Mouse (Mus musculus): ENCODE measurements around the gene Klhl22. TPM values are rescaled to one million over a fixed set of nuclear protein-coding genes. Genes with fewer than 3 reads are reported as not detected.
"Not testable (repeated sequence)": the region's sequence is repeated elsewhere in the genome, so short reads cannot be mapped to it uniquely, and the experiment has no call there.

The Klhl22 gene
- 10 to 100 TPM; 26.9 to 27.6 TPM for total RNA-seq (2021)

DNA sequence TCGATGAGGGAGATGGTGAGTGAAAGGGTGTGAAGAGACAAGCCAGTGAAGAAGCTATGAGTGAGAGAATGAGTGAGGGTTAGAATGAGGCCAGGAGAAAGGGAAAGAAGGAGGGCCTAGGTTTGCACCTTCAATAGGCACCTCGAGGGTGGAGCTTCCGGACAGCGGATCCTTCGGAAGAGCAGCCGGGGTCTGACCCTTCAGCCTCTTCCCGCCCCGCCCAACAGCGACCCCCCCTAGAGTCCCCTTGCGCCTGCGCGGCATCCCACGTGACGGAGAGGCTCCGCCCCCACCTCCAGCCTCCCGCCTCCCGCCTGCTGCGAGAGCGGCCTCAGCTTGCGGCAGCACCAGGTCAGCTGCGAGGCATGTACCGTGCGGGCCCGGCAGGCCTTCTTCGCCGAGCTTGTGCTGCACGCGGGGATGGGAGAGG, at the start of gene Klhl22:
Gene Klhl22, plus strand, starts transcription at position 275 of the 430 bp plus-strand sequence.
- intact Hi-C loops (cut with DNase I): no loop called here
- peak; percentile 93 to 94 for DNase-seq

DNA sequence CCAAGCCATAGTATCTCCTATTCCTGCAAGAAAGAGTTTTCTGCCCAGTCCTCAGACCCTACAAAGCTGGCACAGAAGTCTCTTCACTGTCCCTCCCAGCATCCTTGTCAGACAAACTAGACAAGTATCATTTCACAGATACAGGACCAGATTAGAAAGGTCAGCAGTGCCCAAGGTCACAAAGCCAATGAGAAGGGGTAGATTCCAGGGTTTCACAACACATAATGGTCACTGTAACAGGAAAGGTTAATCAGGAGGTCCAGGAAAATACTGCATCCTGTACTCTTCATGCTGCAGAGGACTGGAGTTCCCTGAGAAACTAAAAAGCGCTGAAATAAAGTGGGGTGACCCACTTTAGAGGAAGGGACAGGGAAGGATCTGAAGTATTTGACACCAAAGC, 41.6 kb upstream of the Klhl22 start:
- intact Hi-C loops (cut with DNase I): no loop called here
- DNase-seq: no peak

DNA sequence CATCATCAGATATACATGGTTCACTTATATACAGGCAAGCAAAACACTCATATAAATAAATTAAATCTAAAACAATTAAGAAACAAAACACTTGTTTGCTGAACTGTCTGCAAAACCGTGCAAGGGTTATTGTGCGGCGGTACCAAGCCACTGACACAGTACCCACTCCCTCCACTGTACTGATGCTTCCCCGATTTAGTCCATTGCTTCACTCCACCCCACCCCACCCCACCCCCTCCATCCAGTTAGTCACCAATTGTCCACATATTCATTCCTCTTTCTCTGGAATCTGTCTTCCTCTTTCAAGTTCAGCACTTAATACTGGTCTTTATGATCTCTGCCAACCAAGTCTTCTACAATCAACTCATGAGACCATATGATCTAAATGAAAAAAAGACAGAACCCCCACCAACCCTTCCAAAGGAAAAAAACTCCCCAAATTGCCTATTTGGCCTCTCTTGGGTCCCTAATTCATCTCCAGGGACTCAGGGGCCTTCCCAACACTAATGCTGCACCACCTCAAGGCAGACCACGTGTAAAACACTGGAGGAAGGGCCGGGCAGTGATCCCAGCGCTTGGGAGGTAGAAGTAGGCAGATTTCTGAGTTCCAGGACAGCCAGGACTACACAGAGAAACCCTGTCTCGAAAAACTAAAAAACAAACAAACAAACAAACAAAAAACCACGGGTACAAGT, 38.2 kb upstream of the Klhl22 start:
- DNase-seq: no peak
- intact Hi-C loops (cut with DNase I): loop anchor here (10.0 kb wide), 1 partner anchor 76 kb away; the partner anchor contains the start of gene Ccdc74a

DNA sequence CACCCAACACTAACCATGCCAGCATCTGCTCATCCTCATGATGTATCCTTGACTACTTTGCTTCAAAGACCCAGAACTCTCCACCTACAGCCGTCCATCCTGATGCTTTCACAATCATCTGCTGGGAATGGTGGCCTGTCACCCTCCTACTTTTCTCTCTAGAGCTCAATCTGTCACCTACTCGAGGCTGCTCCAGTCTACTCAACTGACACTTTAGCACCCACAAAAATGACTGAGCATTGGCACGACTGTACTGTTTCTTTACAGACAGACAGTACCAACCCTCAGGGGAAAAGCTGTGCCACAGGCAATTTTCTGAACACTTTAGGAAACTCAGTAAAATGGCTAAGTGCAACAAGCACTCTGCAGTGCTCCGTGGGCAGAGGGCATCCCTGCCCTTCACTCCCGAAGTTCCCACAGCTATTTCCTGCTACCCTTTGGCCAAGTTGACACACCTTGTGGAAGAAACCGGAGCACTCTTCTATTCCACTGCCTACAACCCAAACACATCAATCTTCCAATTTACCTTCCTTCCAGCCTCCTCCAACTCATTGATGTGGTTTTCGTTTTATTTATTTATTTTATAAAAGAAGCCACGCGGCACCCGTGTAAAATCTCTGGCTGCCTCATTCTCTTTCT, 37.5 kb upstream of the Klhl22 start:
- intact Hi-C loops (cut with DNase I): loop anchor here (10.0 kb wide), 1 partner anchor 77 kb away; the partner anchor contains the start of gene Ccdc74a
- no peak for DNase-seq

DNA sequence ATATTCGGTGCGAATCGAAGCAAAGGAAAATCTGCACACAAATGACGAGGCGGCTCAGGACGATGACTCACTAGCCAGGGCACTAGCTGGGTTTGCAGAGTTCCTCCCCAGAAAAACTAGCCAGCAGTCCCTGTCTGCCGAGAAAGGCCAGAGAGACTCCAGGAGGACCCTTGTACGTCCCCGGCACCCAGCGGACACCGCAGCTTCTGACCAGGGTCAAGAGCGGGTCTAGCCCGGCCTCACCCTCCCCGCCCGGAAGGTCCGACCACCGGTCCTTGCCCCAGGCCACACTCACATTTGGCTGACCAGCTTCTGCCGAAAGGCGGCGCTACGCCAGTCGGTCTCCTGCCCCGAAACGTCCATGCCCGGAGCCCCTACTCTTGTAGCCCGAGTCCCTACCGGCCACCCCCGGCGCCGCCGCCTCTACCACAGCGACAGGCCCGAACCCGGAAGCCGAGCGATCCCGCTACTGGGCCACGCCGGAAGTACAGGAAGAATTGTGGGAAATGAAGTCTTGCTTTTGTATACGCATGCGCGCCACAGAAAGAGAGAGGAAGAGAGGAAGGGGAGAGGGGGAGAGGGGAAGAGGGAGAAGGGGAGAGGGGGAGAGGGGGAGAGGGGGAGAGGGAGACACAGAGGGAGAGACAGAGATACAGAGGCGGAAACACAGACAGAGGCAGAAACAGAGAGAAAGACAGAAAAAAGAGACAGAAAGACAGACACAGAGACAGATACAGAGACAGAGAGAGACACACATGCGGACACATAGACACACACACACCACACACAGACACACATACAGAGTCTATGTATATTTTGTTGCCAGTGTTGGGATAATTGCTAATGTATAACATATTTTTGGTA, 36.7 kb upstream of the Klhl22 start:
- intact Hi-C loops (cut with DNase I): loop anchor here (10.0 kb wide), 1 partner anchor 78 kb away; the partner anchor contains the start of gene Ccdc74a
- peak; percentile 93 to 94 for DNase-seq

DNA sequence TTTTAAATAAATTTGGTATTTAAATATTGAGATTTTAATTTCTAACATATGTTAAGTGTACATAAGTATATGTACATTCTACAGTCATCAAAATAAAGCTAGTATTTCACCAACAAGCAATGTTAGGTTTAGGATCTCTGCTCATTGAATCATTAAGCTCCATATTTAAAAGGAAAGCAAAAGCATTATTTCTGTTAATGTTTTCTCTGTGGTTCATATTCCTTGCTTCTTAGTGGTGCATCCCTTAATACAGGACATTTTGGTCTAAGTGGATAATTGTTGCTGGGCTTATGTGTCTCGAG, 36.1 kb upstream of the Klhl22 start:
- intact Hi-C loops (cut with DNase I): loop anchor here (10.0 kb wide), 1 partner anchor 78 kb away; the partner anchor contains the start of gene Ccdc74a
- no peak for DNase-seq

DNA sequence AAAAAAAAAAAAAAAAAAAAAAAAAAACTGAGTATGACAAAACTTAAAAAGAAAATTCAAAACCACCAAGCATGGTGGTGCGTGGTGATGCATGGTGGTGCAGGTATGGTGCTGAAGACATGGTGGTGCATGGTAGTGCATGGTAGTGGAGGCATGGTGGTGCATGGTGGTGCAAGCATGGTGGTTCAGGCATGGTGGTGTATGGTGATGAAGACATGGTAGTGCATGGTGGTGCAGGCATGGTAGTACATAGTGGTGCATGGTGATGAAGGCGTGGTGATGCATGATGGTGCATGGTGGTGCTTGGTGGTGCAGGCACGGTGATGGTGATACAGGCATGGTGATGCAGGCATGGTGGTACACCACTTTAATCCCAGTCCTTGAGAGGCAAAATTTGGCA, 35.0 kb upstream of the Klhl22 start:
- intact Hi-C loops (cut with DNase I): loop anchor here (10.0 kb wide), 1 partner anchor 80 kb away; the partner anchor contains the start of gene Ccdc74a

DNA sequence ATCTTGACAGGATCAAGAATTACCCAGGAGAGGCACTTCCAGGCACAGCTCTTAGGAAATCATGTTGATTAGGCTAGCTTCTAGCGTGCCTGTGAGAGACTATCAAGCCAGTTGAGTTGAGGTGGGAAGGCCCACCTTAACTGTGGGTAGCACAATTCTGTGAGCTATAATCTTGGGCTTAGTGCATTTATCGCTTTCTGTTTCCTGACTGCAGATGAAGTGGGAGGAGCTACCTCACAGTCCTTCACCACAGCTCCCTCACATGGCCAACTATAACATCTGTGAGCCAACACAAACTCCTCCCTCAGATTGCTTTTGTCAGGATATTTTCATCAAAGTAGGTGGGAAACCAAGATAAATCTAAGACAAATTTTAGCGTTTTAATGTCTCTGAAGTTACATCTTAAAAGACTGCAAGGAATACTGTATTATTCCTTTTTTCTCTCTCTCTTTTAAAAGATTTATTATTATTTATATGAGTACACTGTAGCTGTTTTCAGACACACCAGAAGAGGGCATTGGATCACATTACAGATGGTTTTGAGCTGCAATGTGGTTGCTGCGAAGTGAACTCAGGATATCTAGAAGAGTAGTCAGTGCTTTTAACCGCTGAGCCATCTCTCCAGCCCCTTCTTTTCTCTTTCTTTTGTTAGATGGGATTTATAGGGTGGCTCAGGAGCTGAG, 32.1 kb upstream of the Klhl22 start:
- intact Hi-C loops (cut with DNase I): loop anchor here (2.0 to 10.0 kb wide), 2 partner anchors 83 to 171 kb away; partner anchors contain the start of gene Ccdc74a
- peak; percentile 54 to 65 for DNase-seq

More for the DNA sequence above, 35.0 kb upstream of the Klhl22 start:
- DNase-seq: no peak

DNA sequence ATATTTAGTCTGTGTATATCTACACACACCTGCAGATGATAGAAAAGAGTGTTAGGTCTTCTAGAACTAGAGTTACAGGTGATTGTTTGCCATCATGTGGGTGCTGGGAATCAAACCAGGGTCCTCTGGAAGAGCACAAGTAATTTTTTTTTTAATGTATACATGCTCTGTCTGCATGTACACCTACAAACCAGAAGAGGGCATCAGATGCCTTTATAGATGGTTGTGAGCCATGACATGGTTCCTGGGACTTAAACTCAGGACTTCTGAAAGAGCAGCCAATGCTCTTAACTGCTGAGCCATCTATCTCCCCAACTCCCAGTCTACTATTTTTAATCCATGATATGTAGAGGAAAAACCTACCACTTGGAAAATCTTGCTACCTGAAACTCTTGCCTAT, 29.4 kb upstream of the Klhl22 start:
- intact Hi-C loops (cut with DNase I): loop anchor here (10.0 kb wide), 1 partner anchor 85 kb away; the partner anchor contains the start of gene Ccdc74a
- no peak for DNase-seq

DNA sequence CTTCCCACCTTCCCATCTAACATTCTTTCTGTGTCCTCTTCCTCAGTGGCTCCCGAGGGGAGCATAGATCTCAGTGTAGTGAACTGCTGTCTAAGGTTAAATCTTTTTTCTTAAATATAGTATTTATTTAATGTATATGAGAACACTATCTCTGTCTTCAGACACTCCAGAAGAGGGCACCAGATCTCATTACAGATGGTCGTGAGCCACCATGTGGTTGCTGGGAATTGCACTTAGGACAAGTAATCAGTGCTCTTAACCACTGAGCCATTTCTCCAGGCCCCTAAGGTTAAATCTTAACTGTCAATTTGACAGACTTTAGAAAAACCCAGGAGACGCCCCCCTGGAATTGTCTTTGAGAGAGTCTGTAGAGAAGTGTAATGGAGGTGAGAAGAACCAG, 27.4 kb upstream of the Klhl22 start:
- intact Hi-C loops (cut with DNase I): no loop called here
- no peak for DNase-seq

DNA sequence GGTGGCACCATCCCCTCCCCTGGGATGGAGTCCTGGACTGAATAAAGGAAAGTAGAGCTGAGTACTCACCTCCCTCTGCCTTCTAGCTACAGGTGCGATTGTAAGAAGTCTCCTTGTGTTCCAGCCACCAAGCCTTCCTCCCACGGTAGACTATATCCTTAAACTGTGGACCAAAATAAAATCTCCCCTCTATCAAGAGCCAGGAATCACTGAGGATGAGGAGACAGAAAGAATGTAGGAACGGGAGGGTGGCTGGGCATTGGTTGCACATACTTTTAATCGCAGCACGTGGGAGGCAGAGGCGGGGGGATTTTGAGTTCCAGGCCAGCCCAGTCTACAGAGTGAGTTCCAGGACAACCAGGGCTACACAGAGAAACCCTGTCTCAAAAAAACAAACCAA, 27.0 kb upstream of the Klhl22 start:
- DNase-seq: no peak
- intact Hi-C loops (cut with DNase I): no loop called here

DNA sequence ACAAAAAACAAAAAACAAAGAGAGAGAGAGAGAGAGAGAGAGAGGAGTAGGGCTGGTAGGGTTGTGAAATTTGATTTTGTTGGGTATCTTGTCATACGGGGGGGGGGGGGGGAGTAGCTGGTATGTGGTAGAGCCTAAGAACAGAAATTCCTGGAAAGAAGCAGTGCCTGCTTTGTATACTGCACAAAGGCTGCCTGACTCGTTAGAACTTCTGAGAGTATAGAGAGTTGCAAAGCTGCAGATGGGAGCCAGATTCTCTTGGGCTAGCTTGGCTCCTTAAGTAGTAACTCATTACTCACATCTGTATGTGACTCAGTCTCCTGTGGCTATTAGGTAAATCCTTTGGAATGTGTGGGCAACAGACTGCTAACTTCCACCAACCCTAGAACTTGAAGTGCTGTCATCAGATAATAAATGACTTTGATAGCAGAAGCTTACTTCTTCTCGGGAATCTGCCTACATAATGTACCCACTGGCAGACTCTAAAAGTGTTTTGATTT, 26.5 kb upstream of the Klhl22 start, which contains the start of gene Med15:
Gene Med15, minus strand, starts transcription at position 51 of the 500 bp plus-strand sequence.
- intact Hi-C loops (cut with DNase I): no loop called here
- DNase-seq: no peak

DNA sequence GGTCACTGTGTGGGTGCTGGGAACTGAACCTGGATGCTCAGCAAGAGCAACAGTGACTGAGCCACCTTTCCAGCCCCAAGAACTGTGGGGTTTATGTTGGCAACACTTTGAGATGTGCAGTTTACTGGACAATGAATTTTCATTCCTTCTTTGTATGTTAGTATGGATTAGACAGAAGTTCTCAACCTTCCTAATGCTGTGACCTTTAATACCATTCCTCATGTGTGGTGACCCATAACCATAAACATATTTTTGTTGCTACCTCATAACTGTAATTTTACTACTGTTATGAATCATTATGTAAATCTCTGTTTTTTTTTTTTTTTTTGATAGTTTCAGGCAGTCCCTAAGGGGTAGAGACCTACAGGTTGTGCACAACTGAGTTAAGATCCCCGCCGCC, 25.8 kb upstream of the Klhl22 start:
- intact Hi-C loops (cut with DNase I): no loop called here
- DNase-seq: no peak

DNA sequence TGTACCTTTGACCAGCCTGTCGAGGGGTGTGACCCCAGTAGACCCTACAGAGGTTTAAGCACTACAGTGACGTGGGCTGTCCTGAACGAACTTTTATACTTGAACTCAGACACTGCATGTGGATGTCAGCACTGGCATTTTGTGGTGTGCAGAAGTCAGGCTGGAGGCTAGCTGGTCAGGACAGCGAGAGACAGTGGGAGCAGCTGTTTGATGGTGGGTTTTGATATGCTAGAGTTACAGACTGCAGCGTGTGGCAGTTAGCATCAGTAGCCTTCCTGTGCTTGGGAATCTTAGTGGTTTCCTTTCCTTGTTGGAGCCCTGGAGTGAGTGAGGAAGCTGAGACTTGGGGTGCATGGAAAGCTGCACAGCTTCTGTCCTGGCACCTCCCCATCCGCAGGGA, 24.5 kb upstream of the Klhl22 start:
- intact Hi-C loops (cut with DNase I); DNase-seq: not testable (repeated sequence)

DNA sequence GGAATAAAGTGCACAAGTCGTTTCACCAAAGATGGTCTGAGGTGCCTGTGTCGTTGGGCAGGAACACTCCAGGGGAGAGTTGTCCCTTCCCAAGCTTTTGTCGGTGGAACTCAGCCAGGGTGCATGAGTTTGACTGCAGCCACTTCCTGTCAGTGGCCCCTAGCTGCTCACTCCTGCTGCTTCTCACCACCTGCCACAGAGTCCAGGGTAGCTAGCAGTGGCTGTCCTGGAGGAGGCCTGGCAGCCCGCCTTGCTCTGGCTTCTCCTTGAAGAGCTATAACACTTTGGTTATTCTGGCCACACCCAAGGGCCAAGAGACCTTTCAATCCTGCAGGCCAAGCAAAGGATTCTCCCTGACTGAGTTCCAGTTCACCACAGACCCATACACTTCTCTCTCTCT, 23.3 kb upstream of the Klhl22 start:
- no peak for DNase-seq
- intact Hi-C loops (cut with DNase I): no loop called here

DNA sequence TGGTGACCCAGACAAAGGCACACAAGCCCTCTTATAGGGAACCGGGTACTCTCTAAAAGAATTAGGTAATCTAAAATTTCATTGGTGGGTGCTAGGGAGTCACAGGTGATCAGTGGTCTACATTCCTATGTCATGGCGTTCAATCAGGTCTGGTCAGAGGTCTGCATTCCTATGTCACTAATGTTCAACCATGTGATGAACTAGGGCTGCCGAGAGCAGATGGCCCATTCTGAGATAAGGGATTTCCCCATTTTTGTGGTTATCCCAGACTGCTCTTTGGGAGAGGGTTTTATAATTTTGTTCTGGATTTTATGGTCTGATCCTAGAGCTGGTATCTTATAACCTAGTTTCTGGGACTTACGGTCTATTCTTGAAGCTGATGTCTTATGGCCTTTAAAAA, 19.3 kb upstream of the Klhl22 start:
- no peak for DNase-seq
- intact Hi-C loops (cut with DNase I): no loop called here

DNA sequence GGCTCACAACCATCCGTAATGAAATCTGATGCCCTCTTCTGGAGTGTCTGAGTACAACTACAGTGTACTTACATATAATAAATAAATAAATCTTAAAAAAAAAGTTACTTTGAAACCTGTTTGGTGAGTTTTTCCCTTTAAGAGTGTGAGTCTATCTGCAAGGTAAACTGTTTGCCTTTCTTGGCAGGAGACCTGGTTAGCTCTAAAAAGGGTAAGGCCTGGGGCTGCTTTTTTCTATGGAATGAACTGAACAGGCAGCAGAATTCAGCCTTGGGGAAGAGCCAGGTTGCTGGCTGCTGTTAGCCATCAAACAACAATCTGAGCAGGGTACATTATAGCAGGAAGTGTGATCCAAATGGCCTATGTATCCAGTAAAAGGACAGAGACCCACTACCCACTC, 16.6 kb upstream of the Klhl22 start:
- no peak for DNase-seq
- intact Hi-C loops (cut with DNase I): no loop called here

DNA sequence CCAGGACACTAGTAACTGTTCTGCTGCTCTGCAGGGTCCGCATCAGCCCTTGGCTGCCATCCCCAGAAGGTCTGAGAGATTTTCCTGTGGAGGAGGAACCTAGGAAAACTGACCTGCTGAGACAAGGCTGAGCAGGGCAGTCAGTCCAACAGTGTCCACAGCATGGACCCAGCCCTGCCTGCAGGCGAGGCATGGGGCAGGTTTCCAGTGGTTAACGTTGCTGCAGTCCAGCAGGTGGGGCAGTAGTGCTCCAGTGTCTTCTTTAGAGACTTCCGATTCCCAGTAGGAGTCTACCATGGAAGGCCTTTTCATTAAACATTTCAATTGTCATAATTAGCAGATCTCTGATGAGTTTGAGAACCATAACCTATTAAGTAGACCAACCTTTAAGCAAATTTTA, 16.1 kb upstream of the Klhl22 start:
- intact Hi-C loops (cut with DNase I): no loop called here
- DNase-seq: peak; percentile 22 to 30

DNA sequence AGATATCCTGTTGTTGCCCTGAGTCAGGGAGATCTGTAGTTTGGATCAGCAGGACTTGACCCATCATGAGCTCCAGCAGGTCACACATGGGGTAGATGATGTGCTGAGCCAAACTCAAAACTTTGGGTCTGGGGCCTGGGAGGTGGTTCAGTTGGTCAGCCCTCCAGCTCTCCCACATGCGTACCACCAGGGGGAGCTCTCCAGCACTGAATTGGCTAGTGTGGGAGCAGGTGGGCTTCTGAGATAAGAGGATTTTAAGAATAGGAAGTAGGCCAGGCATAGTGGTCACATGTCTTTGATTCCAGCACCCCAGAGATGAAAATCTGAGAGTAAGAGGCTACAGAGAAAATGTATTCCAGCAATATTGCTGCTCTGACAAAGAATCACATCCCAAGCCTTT, 14.9 kb upstream of the Klhl22 start:
- intact Hi-C loops (cut with DNase I): loop anchor here (1.0 kb wide), 1 partner anchor 68 kb away; no protein-coding TSS in a partner anchor
- peak in 1 of 2 experiments; percentile 37 for DNase-seq

DNA sequence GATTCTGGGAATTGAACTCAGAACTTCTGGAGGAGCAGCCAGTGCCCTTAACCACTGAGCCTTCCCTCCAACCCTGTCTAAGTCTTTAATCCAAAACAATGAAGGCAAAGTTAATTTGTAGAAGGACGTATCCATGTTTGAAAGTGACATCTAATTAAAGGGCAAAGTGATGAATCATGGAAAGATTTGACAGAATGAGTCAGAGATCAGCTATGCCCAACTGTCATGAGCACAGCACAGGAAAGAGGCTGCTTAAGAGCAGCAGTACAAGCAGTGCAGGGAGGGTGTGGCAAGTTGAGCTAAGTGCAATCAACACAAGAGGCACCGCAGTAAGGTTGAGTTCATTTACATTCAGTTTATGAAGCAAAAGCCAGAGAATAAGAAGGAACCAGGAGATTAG, 14.4 kb upstream of the Klhl22 start:
- intact Hi-C loops (cut with DNase I): no loop called here
- DNase-seq: no peak
